Comparison of ENCODE assay signal across 21 mouse cellular contexts in the genomic region with DNA sequence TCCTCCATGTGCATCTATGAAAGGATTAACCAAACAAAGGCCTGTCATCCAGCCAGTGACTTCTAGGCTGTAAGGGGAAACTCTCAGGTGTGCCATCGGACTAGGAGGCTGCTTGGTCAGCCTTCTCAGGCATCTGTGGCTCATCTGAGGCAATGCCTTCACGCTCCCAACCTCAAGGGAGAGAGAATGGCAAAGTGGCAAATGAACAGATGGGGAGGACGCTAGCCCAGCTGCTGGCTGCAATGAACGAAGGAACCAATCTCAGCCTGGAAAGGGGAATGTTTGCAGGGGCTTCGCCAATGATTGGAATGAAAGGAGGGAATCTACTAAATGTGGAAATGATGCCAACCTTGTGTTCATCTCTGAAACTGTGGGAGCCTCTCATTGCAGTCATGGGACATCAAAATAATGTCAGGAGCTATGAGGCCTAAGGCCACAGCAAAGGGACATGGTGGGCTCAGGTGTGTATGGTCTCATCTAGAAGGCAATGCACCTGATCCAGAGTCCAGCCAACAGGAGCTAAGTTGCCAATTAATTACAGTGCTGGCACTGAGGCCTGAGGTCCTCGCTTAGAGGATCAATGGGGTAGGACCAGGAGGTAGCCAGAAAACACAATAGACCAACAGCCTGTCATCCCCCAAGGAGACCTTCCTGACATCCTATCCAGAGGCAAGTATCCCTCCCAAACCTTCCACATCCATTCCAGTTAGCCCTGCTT.
DNase-seq lines count a peak whose midpoint lies in the region; ATAC-seq and TF ChIP-seq lines count a peak whose summit lies in the region.
"Had no signal": no experiment of that assay in that cellular context is flagged by ENCODE, and none has a peak within 500 bp of the region (broad histone marks: within the 10 kb centered on the region; RNA-seq: fewer than 3 reads in every experiment).

No protein-coding gene starts in this region.

- H3K4me3 ChIP-seq in forebrain, postnatal 0 days (ENCODE audit: low read depth, low read length): no peak overlapping the region
- H3K4me3 ChIP-seq in forebrain, embryonic 15.5 days: no peak overlapping the region
- no peak overlapping the region for H3K4me3 ChIP-seq in hindbrain, postnatal 0 days (ENCODE audit: low read length)
- H3K4me3 ChIP-seq in hindbrain, embryonic 14.5 days (replicated peaks; ENCODE audit: low read length): no peak overlapping the region
- H3K4me3 ChIP-seq: forebrain, embryonic 10.5 days; forebrain, embryonic 13.5 days; heart, embryonic 12.5 days; heart, embryonic 15.5 days; hindbrain, embryonic 15.5 days; intestine, embryonic 15.5 days had no signal

- H3K9ac ChIP-seq in forebrain, postnatal 0 days: no peak overlapping the region
- no peak overlapping the region for H3K9ac ChIP-seq in forebrain, embryonic 15.5 days (replicated peaks)
- H3K9ac ChIP-seq in hindbrain, postnatal 0 days (replicated peaks; ENCODE audit: low read length): no peak overlapping the region
- H3K9ac ChIP-seq in hindbrain, embryonic 14.5 days: no peak overlapping the region
- H3K9ac ChIP-seq: forebrain, embryonic 13.5 days; heart, embryonic 12.5 days; heart, embryonic 15.5 days; hindbrain, embryonic 15.5 days; intestine, embryonic 15.5 days had no signal

- H3K27ac ChIP-seq in forebrain, postnatal 0 days (ENCODE audit: low read depth, low read length): no peak overlapping the region
- no peak overlapping the region for H3K27ac ChIP-seq in forebrain, embryonic 15.5 days (replicated peaks)
- no peak overlapping the region for H3K27ac ChIP-seq in hindbrain, postnatal 0 days
- no peak overlapping the region for H3K27ac ChIP-seq in hindbrain, embryonic 14.5 days
- H3K27ac ChIP-seq: forebrain, embryonic 10.5 days; forebrain, embryonic 13.5 days; heart, embryonic 15.5 days; hindbrain, embryonic 15.5 days; intestine, embryonic 15.5 days had no signal

- H3K36me3 ChIP-seq in forebrain, postnatal 0 days (ENCODE audit: insufficient read depth): no peaks in the 10 kb centered on the region
- no peaks in the 10 kb centered on the region for H3K36me3 ChIP-seq in forebrain, embryonic 15.5 days
- H3K36me3 ChIP-seq in hindbrain, postnatal 0 days (ENCODE audit: insufficient read depth, low read length): no peaks in the 10 kb centered on the region
- no peaks in the 10 kb centered on the region for H3K36me3 ChIP-seq in hindbrain, embryonic 14.5 days (replicated peaks; ENCODE audit: control insufficient read depth, insufficient read depth)
- H3K36me3 ChIP-seq: forebrain, embryonic 10.5 days; heart, embryonic 12.5 days; heart, embryonic 15.5 days; hindbrain, embryonic 15.5 days; intestine, embryonic 15.5 days had no signal

- no peak overlapping the region for H3K4me2 ChIP-seq in forebrain, postnatal 0 days (ENCODE audit: low read depth)
- no peak overlapping the region for H3K4me2 ChIP-seq in forebrain, embryonic 15.5 days (replicated peaks)
- no peak overlapping the region for H3K4me2 ChIP-seq in hindbrain, postnatal 0 days (ENCODE audit: low read depth, low read length)
- H3K4me2 ChIP-seq in hindbrain, embryonic 14.5 days (replicated peaks): no peak overlapping the region
- H3K4me2 ChIP-seq: forebrain, embryonic 13.5 days; heart, embryonic 12.5 days; heart, embryonic 15.5 days; hindbrain, embryonic 15.5 days; intestine, embryonic 15.5 days had no signal

- WGBS in forebrain, postnatal 0 days: 62% methylated on average over 6 of the region's 6 CpGs
- 64% methylated on average over 6 of the region's 6 CpGs for WGBS in forebrain, embryonic 15.5 days
- 67% methylated on average over 6 of the region's 6 CpGs for WGBS in hindbrain, postnatal 0 days
- 74% methylated on average over 6 of the region's 6 CpGs for WGBS in hindbrain, embryonic 14.5 days

- DNase-seq in forebrain, postnatal 0 days: peak; percentile 11
- peak; percentile 12 for DNase-seq in hindbrain, postnatal 0 days (ENCODE audit: low spot score)
- DNase-seq in hindbrain, embryonic 14.5 days (ENCODE audit: low spot score): no peak
- peak; percentile 19 for DNase-seq in brain, embryonic 14.5 days (ENCODE audit: low read depth)
- DNase-seq: adrenal gland, adult 2 months; adrenal gland, postnatal 14 days; cerebellum, adult 11-12 months; cerebellum, adult 9-10 months; gastrocnemius, postnatal 25 days; heart, postnatal 10 days; heart, postnatal 4 days; kidney, adult 18-20 months had no signal

- no peaks in the 10 kb centered on the region for H3K9me3 ChIP-seq in forebrain, postnatal 0 days (ENCODE audit: low read length)
- H3K9me3 ChIP-seq in forebrain, embryonic 15.5 days: no peaks in the 10 kb centered on the region
- no peaks in the 10 kb centered on the region for H3K9me3 ChIP-seq in hindbrain, postnatal 0 days (ENCODE audit: low read length)
- no peaks in the 10 kb centered on the region for H3K9me3 ChIP-seq in hindbrain, embryonic 14.5 days (ENCODE audit: control insufficient read depth, low read length)
- H3K9me3 ChIP-seq: forebrain, embryonic 10.5 days; forebrain, embryonic 13.5 days; heart, embryonic 12.5 days; heart, embryonic 15.5 days; hindbrain, embryonic 15.5 days; intestine, embryonic 15.5 days had no signal

- no peak for TF ChIP-seq POLR2A in brain, embryonic 14.5 days (IDR thresholded peaks at IDR 0.05; ENCODE audit: borderline replicate concordance, extremely low read depth, insufficient read depth, insufficient read length, poor library complexity, severe bottlenecking)

- TF ChIP-seq CTCF in forebrain, postnatal 0 days (IDR thresholded peaks at IDR 0.05; ENCODE audit: low read depth): no peak
- TF ChIP-seq CTCF in hindbrain, postnatal 0 days (IDR thresholded peaks at IDR 0.05; ENCODE audit: low read depth): no peak
- no peak for TF ChIP-seq CTCF in brain, embryonic 14.5 days (IDR thresholded peaks at IDR 0.05; ENCODE audit: borderline replicate concordance, extremely low read depth, insufficient read depth, insufficient read length)

- ATAC-seq in forebrain, postnatal 0 days: no peak
- no peak for ATAC-seq in forebrain, embryonic 15.5 days (replicated peaks)
- no peak for ATAC-seq in hindbrain, postnatal 0 days
- no peak for ATAC-seq in hindbrain, embryonic 14.5 days (ENCODE audit: low FRiP score)
- ATAC-seq in neutrophil, adult 5-6 weeks (ENCODE audit: extremely low read depth, insufficient number of reproducible peaks, low FRiP score, poor library complexity, severe bottlenecking): 0 out of 2 replicates have a peak, but pooled peaks have one; percentile 3
- ATAC-seq: CD4-positive, CD25-positive, alpha-beta regulatory T cell, adult 4 months; forebrain, embryonic 13.5 days; intestine, embryonic 15.5 days had no signal

- H3K4me1 ChIP-seq in forebrain, postnatal 0 days (ENCODE audit: insufficient read depth): no peaks in the 10 kb centered on the region
- H3K4me1 ChIP-seq in forebrain, embryonic 15.5 days: no peaks in the 10 kb centered on the region
- H3K4me1 ChIP-seq in hindbrain, postnatal 0 days (ENCODE audit: insufficient read depth, low read length): no peaks in the 10 kb centered on the region
- no peaks in the 10 kb centered on the region for H3K4me1 ChIP-seq in hindbrain, embryonic 14.5 days (replicated peaks; ENCODE audit: control insufficient read depth, insufficient read depth, low read length)
- H3K4me1 ChIP-seq: forebrain, embryonic 10.5 days; forebrain, embryonic 13.5 days; heart, embryonic 12.5 days; heart, embryonic 15.5 days; hindbrain, embryonic 15.5 days; intestine, embryonic 15.5 days had no signal

- H3K27me3 ChIP-seq in forebrain, postnatal 0 days (ENCODE audit: insufficient read depth, low read length): no peaks in the 10 kb centered on the region
- H3K27me3 ChIP-seq in forebrain, embryonic 15.5 days: no peaks in the 10 kb centered on the region
- no peaks in the 10 kb centered on the region for H3K27me3 ChIP-seq in hindbrain, postnatal 0 days (ENCODE audit: insufficient read depth, low read length)
- H3K27me3 ChIP-seq in hindbrain, embryonic 14.5 days (ENCODE audit: control insufficient read depth, insufficient read depth, low read length): no peaks in the 10 kb centered on the region
- H3K27me3 ChIP-seq: forebrain, embryonic 13.5 days; heart, embryonic 12.5 days; heart, embryonic 15.5 days; hindbrain, embryonic 15.5 days; intestine, embryonic 15.5 days had no signal
